Mouse (Mus musculus) neutrophil, adult 5-6 weeks (primary cell): Measurements from ENCODE around the gene Vmn2r93. TPM values are rescaled to one million over a fixed set of nuclear protein-coding genes. Genes with fewer than 3 reads are reported as not detected.

Experiments used
- ATAC-seq: fragments of 151-379, 151-347 bp; 2 replicates; pipeline ENCODE4 v1.8.0; 2017; ENCODE audit warnings: mild to moderate bottlenecking, moderate TSS enrichment; ENCODE audit not compliant: insufficient number of reproducible peaks, poor library complexity, low FRiP score, severe bottlenecking; ENCODE audit errors: extremely low read depth
- total RNA-seq: library from RNA; stranded (forward); fragments of 200-1000 nt; gene quantifications from 2 replicates; pipeline ENCODE4 v1.2.3, GENCODE M21; 2017

Gene Vmn2r93
- not detected in 2 replicates for total RNA-seq

GRCm38 (mm10) chr17:18297799-18298198 is at the start of gene Vmn2r93:
TSS of gene Vmn2r93 (plus strand) at chr17:18298099.
- no peak for ATAC-seq

- ATAC-seq = no peak
Observed at GRCm38 (mm10) chr17:18277656-18278055, 20.2 kb upstream of the Vmn2r93 start, which contains the start of gene Vmn2r94. TSS of gene Vmn2r94 (minus strand) at chr17:18277756.

- ATAC-seq = no peak
Observed at GRCm38 (mm10) chr17:18323031-18323430, 25.1 kb downstream of the Vmn2r93 start.

GRCm38 (mm10) chr17:18360007-18360406 is 62.1 kb downstream of the Vmn2r93 start:
- ATAC-seq = no peak

GRCm38 (mm10) chr17:18360602-18361001 is 62.7 kb downstream of the Vmn2r93 start:
- no peak for ATAC-seq

Other genes starting within 250 kb of the Vmn2r93 start
- under 0.01 TPM in 2 replicates for gene Vmn2r124, start 248.7 kb upstream of the Vmn2r93 start, total RNA-seq
- gene Vmn2r91, start 213.1 kb upstream of the Vmn2r93 start, total RNA-seq = not detected in 2 replicates
- gene Vmn2r92, start 146.2 kb upstream of the Vmn2r93 start, total RNA-seq = not detected in 2 replicates
- not detected in 2 replicates for gene Vmn2r94, start 20.3 kb upstream of the Vmn2r93 start, total RNA-seq
- gene Vmn2r95, start 126.0 kb downstream of the Vmn2r93 start, total RNA-seq = under 0.01 TPM in 1 of 2 replicates, not detected in the other